Mouse (Mus musculus): ENCODE data around the gene Celf6. TPM values are rescaled to one million over a fixed set of nuclear protein-coding genes. Genes with fewer than 3 reads are reported as not detected.

Celf6 gene
- total and polyA plus RNA-seq, 3 experiments = 0.13 TPM; not detected in 2

GRCm38 (mm10) chr9:59638372-59638771, 60.7 kb downstream of the Celf6 start (continued):
- no peak for TF ChIP-seq CHD1 (IDR thresholded peaks at IDR 0.05; ENCODE audit: low read depth, low read length)

GRCm38 (mm10) chr9:59639936-59640335, 62.2 kb downstream of the Celf6 start:
- Histone ChIP-seq H3K36me3 (ENCODE audit: control insufficient read depth in 1 of 2, insufficient read depth in 2 of 2, low read length in 2 of 2) (peaks cover 11 to 25% of the 10 kb centered on the region in 2 experiments), H3K79me2 (ENCODE audit: control insufficient read depth, insufficient read depth, low read length, poor library complexity) (no peaks in the 10 kb centered on the region), H3K9me3 (replicated peaks; ENCODE audit: insufficient read depth, low read length) (no peaks in the 10 kb centered on the region), H3K4me1 (ENCODE audit: control insufficient read depth in 1 of 2, insufficient read depth in 2 of 2, low read length in 2 of 2) (peaks cover 11 to 13% of the 10 kb centered on the region in 2 experiments), H3K27me3 (ENCODE audit: control insufficient read depth in 1 of 2, insufficient read depth in 2 of 2, low read length in 2 of 2) (no peaks in the 10 kb centered on the region), H3K4me3 (ENCODE audit: control insufficient read depth in 1 of 2, insufficient read depth in 1 of 2, low read depth in 2 of 2, low read length in 2 of 2) (no peak overlapping the region), H3K9ac (ENCODE audit: control insufficient read depth, low read depth, low read length, poor library complexity, severe bottlenecking) (no peak overlapping the region), H3K27ac (ENCODE audit: control insufficient read depth, low read depth, low read length) (no peak overlapping the region)
- TF ChIP-seq ZNF384 (IDR thresholded peaks at IDR 0.05; ENCODE audit: low read depth, low read length) = no peak
- TF ChIP-seq TAL1 (IDR thresholded peaks at IDR 0.05; ENCODE audit: low read length) = no peak
- no peak for TF ChIP-seq POLR2AphosphoS2 (IDR thresholded peaks at IDR 0.05; ENCODE audit: low read length)
- TF ChIP-seq MYB (IDR thresholded peaks at IDR 0.05; ENCODE audit: low read depth, low read length) = no peak
- no peak for TF ChIP-seq GATA1 (IDR thresholded peaks at IDR 0.05; ENCODE audit: low read depth, low read length)
- no peak for TF ChIP-seq POLR2AphosphoS5 (IDR thresholded peaks at IDR 0.05; ENCODE audit: borderline replicate concordance, low read depth, low read length)
- TF ChIP-seq USF2 (IDR thresholded peaks at IDR 0.05; ENCODE audit: borderline replicate concordance in 1 of 2, insufficient read depth in 1 of 2, low read depth in 1 of 2, low read length in 2 of 2) = no peak
- no peak for TF ChIP-seq MXI1 (IDR thresholded peaks at IDR 0.05; ENCODE audit: low read depth, low read length)
- TF ChIP-seq GABPA (IDR thresholded peaks at IDR 0.05; ENCODE audit: low read depth, low read length) = no peak
- no peak for TF ChIP-seq NELFE (IDR thresholded peaks at IDR 0.05; ENCODE audit: low read depth, low read length)
- TF ChIP-seq KAT2A (conservative IDR thresholded peaks at IDR 0.05; ENCODE audit: low read depth, low read length) = no peak
- TF ChIP-seq MAFK (IDR thresholded peaks at IDR 0.05; ENCODE audit: borderline replicate concordance, low read depth, low read length) = no peak
- TF ChIP-seq SMC3 (IDR thresholded peaks at IDR 0.05; ENCODE audit: low read depth, low read length) = no peak
- no peak for TF ChIP-seq RCOR1 (IDR thresholded peaks at IDR 0.05; ENCODE audit: low read depth, low read length)
- TF ChIP-seq TCF12 (IDR thresholded peaks at IDR 0.05; ENCODE audit: low read depth, low read length) = no peak
- TF ChIP-seq BHLHE40 (IDR thresholded peaks at IDR 0.05; ENCODE audit: borderline replicate concordance, low read depth, low read length) = no peak
- TF ChIP-seq ZC3H11A (IDR thresholded peaks at IDR 0.05; ENCODE audit: low read depth, low read length) = no peak
- TF ChIP-seq CHD2 (IDR thresholded peaks at IDR 0.05; ENCODE audit: low read length) = no peak
- no peak for DNase-seq (ENCODE audit: low read depth, low spot score)

- peaks cover 11 to 25% of the 10 kb centered on the region in 2 experiments for H3K36me3 ChIP-seq (ENCODE audit: control insufficient read depth in 1 of 2, insufficient read depth in 2 of 2, low read length in 2 of 2)
- H3K4me3 ChIP-seq (ENCODE audit: control insufficient read depth in 1 of 2, insufficient read depth in 1 of 2, low read depth in 2 of 2, low read length in 2 of 2) = no peak overlapping the region
- H3K79me2 ChIP-seq (ENCODE audit: control insufficient read depth, insufficient read depth, low read length, poor library complexity) = no peaks in the 10 kb centered on the region
- DNase-seq (ENCODE audit: low read depth, low spot score) = no peak
- no peak overlapping the region for H3K27ac ChIP-seq (ENCODE audit: control insufficient read depth, low read depth, low read length)
- no peak overlapping the region for H3K9ac ChIP-seq (ENCODE audit: control insufficient read depth, low read depth, low read length, poor library complexity, severe bottlenecking)
- peaks cover 11 to 13% of the 10 kb centered on the region in 2 experiments for H3K4me1 ChIP-seq (ENCODE audit: control insufficient read depth in 1 of 2, insufficient read depth in 2 of 2, low read length in 2 of 2)
- H3K27me3 ChIP-seq (ENCODE audit: control insufficient read depth in 1 of 2, insufficient read depth in 2 of 2, low read length in 2 of 2) = no peaks in the 10 kb centered on the region
- no peaks in the 10 kb centered on the region for H3K9me3 ChIP-seq (replicated peaks; ENCODE audit: insufficient read depth, low read length)
- TF ChIP-seq MYC (IDR thresholded peaks at IDR 0.05; ENCODE audit: low read depth, low read length) (no peak), CHD2 (IDR thresholded peaks at IDR 0.05; ENCODE audit: low read length) (no peak), MXI1 (IDR thresholded peaks at IDR 0.05; ENCODE audit: low read depth, low read length) (no peak), MAFK (IDR thresholded peaks at IDR 0.05; ENCODE audit: borderline replicate concordance, low read depth, low read length) (no peak), ETS1 (IDR thresholded peaks at IDR 0.05; ENCODE audit: low read depth, low read length) (no peak), MAX (IDR thresholded peaks at IDR 0.05; ENCODE audit: low read length) (no peak), SMC3 (IDR thresholded peaks at IDR 0.05; ENCODE audit: low read depth, low read length) (no peak), MYB (IDR thresholded peaks at IDR 0.05; ENCODE audit: low read depth, low read length) (no peak), ZMIZ1 (IDR thresholded peaks at IDR 0.05; ENCODE audit: low read depth, low read length) (no peak), HCFC1 (IDR thresholded peaks at IDR 0.05; ENCODE audit: low read depth, low read length) (no peak), USF1 (IDR thresholded peaks at IDR 0.05; ENCODE audit: low read depth, low read length) (no peak), EP300 (IDR thresholded peaks at IDR 0.05; ENCODE audit: low read depth in 1 of 2, low read length in 2 of 2) (no peak), ZC3H11A (IDR thresholded peaks at IDR 0.05; ENCODE audit: low read depth, low read length) (no peak), GABPA (IDR thresholded peaks at IDR 0.05; ENCODE audit: low read depth, low read length) (no peak), TCF12 (IDR thresholded peaks at IDR 0.05; ENCODE audit: low read depth, low read length) (no peak), TBP (IDR thresholded peaks at IDR 0.05; ENCODE audit: low read depth, low read length) (no peak), JUND (IDR thresholded peaks at IDR 0.05; ENCODE audit: low read depth, low read length) (no peak)
Measured at GRCm38 (mm10) chr9:59641320-59641719, 63.6 kb downstream of the Celf6 start.

Measured in MEL (cell line).